Mouse (Mus musculus): ENCODE results near the gene Ube2c.

Gene Ube2c

DNA sequence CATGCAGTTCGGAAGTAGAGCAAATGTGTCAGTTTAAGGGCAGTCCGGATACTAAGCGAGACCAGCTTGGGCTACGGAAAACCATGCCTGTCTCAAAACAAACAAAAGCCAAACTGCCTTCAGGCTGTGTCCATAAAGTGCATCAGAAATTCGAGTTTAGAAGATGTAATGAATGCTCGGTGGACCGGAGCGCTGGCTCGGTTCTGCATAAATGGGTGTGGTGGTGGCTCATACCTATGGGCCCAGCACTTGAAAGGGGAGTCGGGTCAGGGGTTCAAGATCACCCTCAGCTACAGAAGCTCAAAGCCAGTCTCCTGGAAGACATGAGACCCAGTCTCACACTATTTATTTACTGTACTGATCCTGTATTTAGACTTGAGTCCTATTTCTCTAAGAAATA is 18.1 kb downstream of the Ube2c start:
- no peak for DNase-seq (ENCODE audit: low spot score)

- no peak for DNase-seq (ENCODE audit: low spot score)
These were observed 18.7 kb downstream of the Ube2c start for GRCm38 (mm10) chr2:164788411-164788810.

GRCm38 (mm10) chr2:164790451-164790850 is 20.8 kb downstream of the Ube2c start:
- DNase-seq (ENCODE audit: low spot score) = no peak

GRCm38 (mm10) chr2:164791841-164792261 is 22.2 kb downstream of the Ube2c start:
- no peak for DNase-seq (ENCODE audit: low spot score)

DNA sequence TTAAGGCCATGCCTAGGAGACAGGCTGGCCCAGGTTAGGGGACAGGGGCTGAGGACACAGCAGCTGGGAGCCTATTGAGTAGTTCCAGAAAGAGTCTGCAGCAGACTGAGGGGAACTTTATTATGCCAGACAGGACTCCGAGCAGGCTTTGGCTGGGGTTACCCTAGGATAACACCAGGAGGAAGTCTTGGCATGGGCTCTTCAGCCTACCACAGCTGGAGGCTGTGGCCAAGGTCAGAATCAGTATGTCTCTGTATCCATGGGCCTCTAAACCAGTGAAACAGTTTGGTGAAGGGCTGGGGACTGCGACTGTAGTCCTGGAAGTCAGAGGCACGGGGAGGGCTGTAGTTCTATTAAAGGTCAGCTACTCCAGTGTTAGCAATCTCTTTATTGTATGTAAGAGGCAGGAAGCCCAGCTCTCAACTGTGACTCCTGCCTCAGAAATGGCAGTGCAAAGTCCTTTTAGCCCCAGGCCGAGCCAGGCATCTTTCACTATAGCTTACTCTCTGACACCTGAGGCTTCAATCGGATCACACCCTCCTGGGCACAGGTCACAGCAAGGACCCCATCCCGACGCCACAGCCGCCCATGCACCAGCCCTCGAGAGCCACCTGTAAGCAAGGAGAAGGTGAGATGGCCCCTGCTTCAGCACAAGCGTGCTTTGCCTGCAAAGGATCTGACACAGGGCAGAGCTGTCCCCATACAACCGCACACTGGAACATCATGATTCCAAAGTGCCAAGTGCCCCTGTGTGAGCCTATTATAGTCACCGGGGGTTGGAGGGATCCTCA is 22.9 kb downstream of the Ube2c start:
- DNase-seq (ENCODE audit: low spot score) = no peak

DNA sequence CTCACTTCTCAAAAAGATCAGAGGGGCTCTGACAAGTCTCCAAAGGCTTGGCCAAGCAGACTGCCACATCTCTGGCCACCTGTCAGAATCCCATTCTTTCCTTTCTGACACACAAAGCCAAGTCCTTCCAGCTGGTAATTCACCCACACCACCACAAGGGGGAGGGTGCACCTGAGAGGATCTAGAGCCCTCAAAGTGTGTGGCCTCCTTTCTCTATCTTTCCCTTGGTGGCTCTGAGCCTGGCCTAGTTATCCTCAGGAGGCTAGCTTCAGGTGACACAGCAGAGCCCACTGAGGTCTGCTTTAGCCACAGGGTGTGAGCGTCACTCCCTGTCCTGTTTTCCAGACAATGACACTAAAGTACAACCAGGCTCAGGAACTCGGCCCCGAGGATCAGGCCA is 23.5 kb downstream of the Ube2c start:
- DNase-seq (ENCODE audit: low spot score) = peak; percentile 78

- DNase-seq (ENCODE audit: low spot score) = peak; percentile 43
These were observed 24.1 kb downstream of the Ube2c start for GRCm38 (mm10) chr2:164793772-164794171.

GRCm38 (mm10) chr2:164794293-164794692 is 24.6 kb downstream of the Ube2c start:
- peak; percentile 92 for DNase-seq (ENCODE audit: low spot score)

DNA sequence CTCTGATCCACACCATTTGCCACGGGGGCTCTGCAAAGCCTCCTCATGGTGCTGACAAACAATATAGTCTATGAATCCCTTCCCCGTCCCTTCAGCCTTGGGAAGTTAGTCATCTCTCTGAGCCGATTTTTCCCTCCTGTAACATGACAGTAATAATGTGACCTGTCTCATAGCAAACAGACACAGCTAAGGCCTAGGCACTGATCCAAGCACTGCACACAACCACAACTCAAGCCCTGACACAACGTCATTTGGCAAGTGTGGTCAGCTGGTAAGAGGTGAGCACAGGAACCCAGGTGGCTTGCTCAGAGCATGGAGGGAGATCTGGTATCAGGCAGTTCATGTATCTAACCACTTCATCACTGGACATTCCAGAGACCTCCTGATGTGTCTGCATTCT is 26.2 kb downstream of the Ube2c start:
- no peak for DNase-seq (ENCODE audit: low spot score)

GRCm38 (mm10) chr2:164798554-164798953 is 28.9 kb downstream of the Ube2c start:
- DNase-seq (ENCODE audit: low spot score) = peak; percentile 38

DNA sequence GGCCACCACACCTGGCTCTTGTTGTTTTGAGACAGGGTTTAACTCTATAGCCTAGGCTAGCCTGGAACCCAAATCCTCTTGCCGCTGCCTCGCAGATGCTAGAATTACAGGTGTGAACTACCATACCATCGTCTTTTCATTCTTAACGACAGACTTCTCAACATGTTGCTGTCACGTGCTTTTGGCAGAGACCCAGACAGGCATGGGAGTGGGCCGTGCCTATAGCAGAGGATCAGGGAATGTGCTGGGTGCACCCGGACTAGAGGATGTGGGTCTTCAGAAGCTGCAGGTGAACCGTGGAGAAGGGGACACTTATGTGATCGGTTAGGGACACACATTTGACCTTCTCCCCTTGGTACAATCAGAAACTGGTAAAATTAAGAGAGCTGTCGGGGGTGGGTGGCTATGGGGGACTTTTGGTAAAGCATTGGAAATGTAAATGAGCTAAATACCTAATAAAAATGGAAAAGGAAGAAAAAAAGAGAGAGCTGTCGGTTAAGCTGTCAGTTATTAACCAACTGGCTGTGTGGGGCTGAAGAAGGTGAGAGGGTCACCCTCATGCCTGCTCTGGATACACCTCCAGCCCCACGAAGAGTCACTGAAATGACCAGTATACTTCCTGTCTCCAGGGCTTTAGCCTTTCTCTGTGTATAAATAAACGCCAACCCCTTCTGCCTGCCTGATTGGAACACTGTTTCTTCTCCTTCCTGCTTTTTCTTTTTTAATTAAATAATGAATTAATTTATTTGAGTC is 30.7 kb downstream of the Ube2c start:
- no peak for DNase-seq (ENCODE audit: low spot score)

DNA sequence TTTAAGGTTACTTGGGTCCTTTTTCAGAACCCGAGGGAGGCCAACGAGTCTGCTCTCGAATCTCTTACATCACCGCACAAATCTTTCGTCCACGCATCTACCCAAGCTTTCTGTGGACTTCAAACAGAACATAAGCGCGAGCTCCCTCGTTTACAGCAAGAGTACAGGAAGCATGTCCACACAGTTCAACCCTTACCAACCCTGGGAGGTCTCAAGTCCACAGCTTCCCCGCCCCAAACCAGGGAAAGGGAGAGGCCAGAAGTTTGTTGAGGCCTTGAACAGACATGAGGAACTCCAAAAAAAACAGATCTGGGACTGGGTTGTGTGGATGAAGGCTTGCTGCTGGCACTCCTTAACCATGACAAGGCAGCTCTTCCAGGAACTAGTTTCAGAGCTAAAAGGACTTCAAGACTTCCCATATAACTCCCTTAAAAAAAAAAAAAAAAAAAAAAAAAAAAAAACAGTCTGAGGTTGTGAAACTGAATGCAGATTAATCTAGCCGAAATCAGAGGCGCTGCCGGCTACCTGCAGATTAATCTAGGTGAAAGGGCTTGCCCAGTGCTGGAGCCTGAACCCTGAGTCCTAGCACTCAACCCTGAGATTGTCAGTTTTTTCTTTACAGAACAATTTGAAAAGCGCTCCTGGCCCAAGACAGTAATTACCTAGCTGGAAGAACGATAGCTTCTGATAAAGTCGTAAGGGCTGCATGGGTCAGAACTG is 33.7 kb downstream of the Ube2c start:
- no peak for DNase-seq (ENCODE audit: low spot score)

DNA sequence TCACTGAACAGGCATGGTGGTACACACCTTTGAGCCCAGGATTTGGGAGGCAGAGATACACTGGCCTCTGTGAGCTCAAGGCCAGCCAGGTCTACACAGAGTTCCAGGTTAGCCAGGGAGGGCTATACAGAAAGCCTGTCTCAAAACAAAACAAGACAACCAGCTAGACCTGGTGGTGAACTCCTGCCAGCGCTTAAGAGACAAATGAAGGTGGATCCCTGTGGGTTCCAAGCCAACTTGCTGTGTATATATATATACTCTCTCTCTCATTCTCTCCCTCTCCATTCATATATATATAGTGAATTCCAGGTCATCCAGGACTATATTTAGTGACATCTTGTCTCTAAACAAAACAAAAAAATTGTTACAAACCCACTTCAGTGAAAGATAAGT is 34.2 kb downstream of the Ube2c start:
- no peak for DNase-seq (ENCODE audit: low spot score)

DNA sequence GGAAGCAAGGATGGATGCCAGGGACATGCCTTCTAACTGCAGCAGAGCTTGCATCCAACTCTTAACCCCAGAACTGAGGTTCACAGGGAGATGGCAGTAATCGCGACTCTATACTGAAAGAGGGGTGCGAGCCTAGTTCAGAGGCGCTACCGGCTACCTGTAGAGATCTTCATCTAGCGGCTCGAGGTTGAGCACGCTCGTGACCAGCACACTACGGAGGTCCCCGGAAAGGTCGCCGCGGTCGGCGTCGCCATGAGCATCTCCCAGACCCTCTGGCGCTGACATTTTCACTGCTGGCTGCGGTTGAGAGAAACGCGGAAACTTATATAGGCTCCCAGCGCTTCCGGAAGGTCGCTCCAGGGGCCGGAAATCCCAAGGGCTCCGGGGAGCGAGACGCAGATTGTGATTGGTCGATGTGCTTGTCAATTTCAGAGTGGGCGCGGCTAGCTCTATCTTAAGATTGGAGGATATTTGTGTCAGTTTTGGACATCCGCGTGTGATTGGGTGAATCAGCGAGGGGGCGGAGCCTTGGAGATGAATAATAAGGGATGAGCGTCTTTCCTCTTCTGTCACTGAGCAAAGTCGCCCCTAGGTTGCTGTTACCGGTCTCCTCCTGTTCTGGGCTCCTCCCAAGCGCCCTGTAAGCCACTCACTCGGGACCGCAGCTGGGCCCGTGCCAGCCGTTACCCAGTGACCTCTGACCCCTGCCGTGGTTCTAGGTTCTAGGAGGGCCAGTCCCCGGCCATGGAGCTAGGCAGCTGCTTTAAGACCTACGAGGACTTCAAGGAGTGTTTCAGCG is 35.0 kb downstream of the Ube2c start, which contains the start of the genes Acot8 and Zswim3:
Gene Acot8, minus strand, starts transcription at position 350 of the 799 bp plus-strand sequence.
Gene Zswim3, plus strand, starts transcription at position 566 of the 799 bp plus-strand sequence.
- DNase-seq (ENCODE audit: low spot score) = peak; percentile 100

DNA sequence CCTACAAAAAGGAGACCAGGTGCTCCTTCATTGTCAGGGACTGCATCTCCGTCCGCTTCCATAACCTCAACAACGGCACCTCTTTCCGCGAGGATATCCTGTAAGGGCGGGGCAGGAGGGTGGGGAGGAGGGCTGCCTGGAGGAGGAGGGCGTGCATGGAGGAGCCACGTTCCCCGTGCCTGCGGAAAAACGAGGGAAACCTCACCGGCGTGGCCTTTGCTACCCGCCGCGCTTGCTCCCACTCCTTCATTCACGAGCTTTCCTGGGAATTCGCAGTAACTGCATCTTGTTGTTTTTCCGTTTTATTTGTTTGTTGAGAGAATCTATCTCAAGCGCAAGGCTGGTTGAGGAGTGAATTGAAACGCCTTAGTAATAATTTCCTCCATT is 35.6 kb downstream of the Ube2c start:
- no peak for DNase-seq (ENCODE audit: low spot score)

DNA sequence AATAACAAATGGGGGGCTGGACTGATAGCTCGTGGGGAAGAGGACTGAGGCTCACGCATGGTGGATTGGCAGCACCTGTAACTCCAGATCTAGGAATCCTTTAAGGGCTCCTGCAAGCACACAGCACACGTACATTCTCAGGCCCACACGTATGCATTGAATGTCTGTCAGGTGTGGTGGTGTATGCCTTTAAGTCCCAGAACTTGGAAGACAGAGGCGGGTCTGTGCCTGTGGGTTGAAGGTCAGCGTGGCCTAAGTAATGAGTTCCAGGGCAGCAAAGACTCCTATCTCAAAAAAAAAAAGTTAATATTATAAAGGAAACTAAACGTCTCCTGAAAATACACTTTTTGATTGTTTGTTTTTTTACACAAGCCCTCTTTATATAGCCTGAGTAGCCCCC is 36.9 kb downstream of the Ube2c start:
- DNase-seq (ENCODE audit: low spot score) = no peak

- DNase-seq (ENCODE audit: low spot score) = no peak
These were observed 43.9 kb downstream of the Ube2c start for GRCm38 (mm10) chr2:164813557-164813956.

DNA sequence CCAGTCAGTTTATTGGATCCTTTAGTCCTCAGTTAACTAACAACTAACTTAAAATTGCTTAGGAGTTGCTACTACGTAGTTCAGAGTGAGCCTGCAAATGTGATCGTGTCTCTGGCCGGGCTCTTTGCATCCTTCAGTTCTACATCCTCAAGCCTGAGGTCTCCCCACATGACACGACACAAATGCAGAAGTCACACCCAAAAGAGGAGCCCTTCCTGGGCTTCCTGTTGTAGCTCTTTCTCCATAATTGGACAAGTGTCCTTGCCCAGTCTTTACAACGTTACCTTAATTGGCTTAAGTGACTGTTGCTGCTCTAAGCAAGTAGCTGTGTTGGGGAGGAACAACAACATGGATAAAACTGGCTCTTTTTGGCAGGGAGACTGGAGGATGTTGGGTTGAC is 45.6 kb downstream of the Ube2c start:
- no peak for DNase-seq (ENCODE audit: low spot score)

- no peak for DNase-seq (ENCODE audit: low spot score)
These were observed 46.1 kb downstream of the Ube2c start for GRCm38 (mm10) chr2:164815821-164816220.

GRCm38 (mm10) chr2:164817206-164817605 is 47.5 kb downstream of the Ube2c start:
- no peak for DNase-seq (ENCODE audit: low spot score)

DNA sequence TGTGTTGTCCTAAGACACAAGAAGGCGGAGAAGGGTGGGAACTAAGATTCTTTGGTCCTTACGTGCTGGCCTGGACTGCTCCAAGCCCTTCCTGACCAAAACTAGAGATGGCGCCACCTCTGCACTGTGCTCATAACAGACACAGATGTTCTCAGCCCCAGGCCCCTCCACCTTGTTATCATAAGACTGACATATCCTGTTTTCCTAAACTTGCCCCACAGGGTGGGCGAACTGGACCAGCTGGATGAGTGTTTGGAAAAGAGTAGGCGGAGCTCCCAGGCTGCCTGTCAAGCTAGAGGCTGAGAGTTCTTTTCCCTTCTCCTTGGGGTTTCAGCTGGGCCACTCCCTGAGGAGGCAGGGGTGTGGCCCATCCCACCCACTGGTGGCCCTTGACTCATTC is 48.0 kb downstream of the Ube2c start:
- DNase-seq (ENCODE audit: low spot score) = no peak

DNA sequence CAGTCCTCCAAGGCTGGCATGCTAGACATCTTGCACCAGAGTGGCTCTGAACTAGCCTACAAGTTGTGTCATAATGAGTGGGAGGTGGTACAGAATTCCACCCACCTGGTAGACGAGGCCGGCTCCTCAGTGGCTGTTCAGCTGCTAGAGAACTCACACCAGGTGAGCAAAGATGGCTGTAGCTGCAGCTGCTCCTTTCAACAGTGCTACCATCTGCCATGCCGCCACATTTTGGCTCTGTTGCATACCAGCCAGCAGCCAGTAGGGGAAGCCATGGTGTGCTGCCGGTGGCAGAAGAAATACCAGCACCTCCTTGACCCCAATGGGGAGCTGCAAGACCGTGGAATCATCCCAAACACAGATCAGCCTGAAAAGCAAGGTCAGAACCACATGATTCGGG is 51.4 kb downstream of the Ube2c start:
- no peak for DNase-seq (ENCODE audit: low spot score)
